Mouse (Mus musculus) limb, embryonic 14.5 days (tissue): Measurements from ENCODE around the gene Ubl3. TPM values are rescaled to one million over a fixed set of nuclear protein-coding genes. Genes with fewer than 3 reads are reported as not detected.

Experiments used
- ATAC-seq: fragments of 200-750 bp; cut with Nextera tagmentation; 2 replicates; pipeline ENCODE4 v1.8.0; 2017; ENCODE audit warnings: low read depth, moderate number of reproducible peaks, moderate TSS enrichment; ENCODE audit not compliant: low FRiP score
- DNase-seq: peaks from one replicate; pipeline ENCODE4 v3.0.0-alpha.2; 2015; ENCODE audit warnings: low spot score
- H3K27ac ChIP-seq: fragments of 300-500 bp; sonication (generic); replicated peaks from 2 replicates; pipeline ENCODE4 v1.5.1; 2014; ENCODE audit warnings: low read depth, mild to moderate bottlenecking, low read length, moderate library complexity, mixed read lengths
- H3K27me3 ChIP-seq: fragments of 300-500 bp; sonication (generic); 2 replicates; pipeline ENCODE4 v1.6.1; 2014; ENCODE audit warnings: low read length, mixed read lengths; ENCODE audit not compliant: control insufficient read depth, insufficient read depth
- H3K36me3 ChIP-seq: fragments of 300-500 bp; sonication (generic); 2 replicates; pipeline ENCODE4 v1.6.1; 2014; ENCODE audit warnings: mild to moderate bottlenecking, low read length, moderate library complexity, mixed read lengths; ENCODE audit not compliant: control insufficient read depth, insufficient read depth
- H3K4me1 ChIP-seq: fragments of 300-500 bp; sonication (generic); 2 replicates; pipeline ENCODE4 v1.6.1; 2014; ENCODE audit warnings: antibody characterized with exemption, low read length, mixed read lengths; ENCODE audit not compliant: control insufficient read depth, insufficient read depth
- H3K4me2 ChIP-seq: fragments of 300-500 bp; sonication (generic); replicated peaks from 2 replicates; pipeline ENCODE4 v1.6.1; 2014; ENCODE audit warnings: low read depth, mild to moderate bottlenecking, low read length, moderate library complexity; ENCODE audit not compliant: severe bottlenecking
- H3K4me3 ChIP-seq: fragments of 300-500 bp; sonication (generic); replicated peaks from 2 replicates; pipeline ENCODE4 v1.5.1; 2014; ENCODE audit warnings: low read length
- H3K9ac ChIP-seq: fragments of 300-500 bp; sonication (generic); 2 replicates; pipeline ENCODE4 v1.6.1; 2014; ENCODE audit warnings: mild to moderate bottlenecking, low read depth, low read length, moderate library complexity; ENCODE audit not compliant: severe bottlenecking
- H3K9me3 ChIP-seq: fragments of 300-500 bp; sonication (generic); 2 replicates; pipeline ENCODE4 v1.6.1; 2016; ENCODE audit warnings: low read length; ENCODE audit not compliant: control insufficient read depth
- POLR2A ChIP-seq: fragments of 200-500 bp; IDR thresholded peaks from 2 replicates; pipeline ENCODE4 v1.8.0; 2012; ENCODE audit warnings: inconsistent platforms, mild to moderate bottlenecking, moderate library complexity, borderline replicate concordance; ENCODE audit not compliant: insufficient read depth, insufficient read length; ENCODE audit errors: extremely low read depth
- WGBS: fragments of 180-500 bp; shearing (Covaris S2); extraction: QIAGEN DNeasy Blood & Tissue Kit; methylation state at CpG from one replicate; pipeline ENCODE4 v1.1.7; 2014; 5-methylcytosine and 5-hydroxymethylcytosine counted together
- polyA plus RNA-seq, 2 experiments: library from polyadenylated mRNA; depleted of rRNA in 1 of 2; stranded (reverse) in 1 of 2; unstranded in 1 of 2; fragments of >200 nt; fragmentation: Nextera tagmentation in 1 of 2; extraction: Ambion mirVana in 1 of 2; gene quantifications; 2 replicates each; pipeline versions ENCODE4 v1.2.1 to v1.2.3; 2012 to 2014

Gene Ubl3
- polyA plus RNA-seq, 2 experiments = 30.3 to 73.6 TPM

GRCm38 (mm10) chr5:148580388-148580985, 27.9 kb upstream of the Ubl3 start:
- no peak for TF ChIP-seq POLR2A
- WGBS = 92% methylated on average over 13 of the region's 13 CpGs
- Histone ChIP-seq H3K4me2 (no peak overlapping the region), H3K4me3 (no peak overlapping the region), H3K36me3 (no peaks in the 10 kb centered on the region), H3K27ac (no peak overlapping the region), H3K27me3 (no peaks in the 10 kb centered on the region), H3K9me3 (no peaks in the 10 kb centered on the region), H3K4me1 (0 out of 2 replicates have a peak, but pooled peaks cover 2% of the 10 kb centered on the region), H3K9ac (no peak overlapping the region)
- no peak for ATAC-seq
- DNase-seq = no peak

GRCm38 (mm10) chr5:148579156-148579555, 26.6 kb upstream of the Ubl3 start:
- no peak for ATAC-seq
- WGBS = 89% methylated on average over 2 of the region's 2 CpGs
- Histone ChIP-seq H3K36me3 (no peaks in the 10 kb centered on the region), H3K9ac (no peak overlapping the region), H3K4me2 (no peak overlapping the region), H3K27ac (no peak overlapping the region), H3K9me3 (no peaks in the 10 kb centered on the region), H3K27me3 (no peaks in the 10 kb centered on the region), H3K4me3 (no peak overlapping the region), H3K4me1 (0 out of 2 replicates have a peak, but pooled peaks cover 2% of the 10 kb centered on the region)
- TF ChIP-seq POLR2A = no peak
- DNase-seq = no peak

GRCm38 (mm10) chr5:148578353-148578752, 25.8 kb upstream of the Ubl3 start:
- Histone ChIP-seq H3K27me3 (no peaks in the 10 kb centered on the region), H3K27ac (no peak overlapping the region), H3K9ac (no peak overlapping the region), H3K36me3 (no peaks in the 10 kb centered on the region), H3K4me2 (no peak overlapping the region), H3K9me3 (no peaks in the 10 kb centered on the region), H3K4me3 (no peak overlapping the region), H3K4me1 (0 out of 2 replicates have a peak, but pooled peaks cover 2% of the 10 kb centered on the region)
- DNase-seq (no peak), ATAC-seq (no peak)
- 25% methylated on average over 8 of the region's 8 CpGs for WGBS
- no peak for TF ChIP-seq POLR2A

- ATAC-seq = no peak
- WGBS = 83% methylated on average over 9 of the region's 9 CpGs
- H3K36me3 ChIP-seq = no peaks in the 10 kb centered on the region
- no peak for DNase-seq
- TF ChIP-seq POLR2A = no peak
- no peak overlapping the region for H3K4me3 ChIP-seq
- no peak overlapping the region for H3K4me2 ChIP-seq
- 0 out of 2 replicates have a peak, but pooled peaks cover 2% of the 10 kb centered on the region for H3K4me1 ChIP-seq
- no peak overlapping the region for H3K27ac ChIP-seq
- H3K27me3 ChIP-seq = no peaks in the 10 kb centered on the region
- H3K9me3 ChIP-seq = no peaks in the 10 kb centered on the region
- no peak overlapping the region for H3K9ac ChIP-seq
These were observed 24.7 kb upstream of the Ubl3 start for GRCm38 (mm10) chr5:148577278-148577677.

- Histone ChIP-seq H3K9ac (no peak overlapping the region), H3K9me3 (no peaks in the 10 kb centered on the region), H3K4me1 (0 out of 2 replicates have a peak, but pooled peaks cover 2% of the 10 kb centered on the region), H3K36me3 (no peaks in the 10 kb centered on the region), H3K4me2 (no peak overlapping the region), H3K4me3 (no peak overlapping the region), H3K27ac (no peak overlapping the region), H3K27me3 (no peaks in the 10 kb centered on the region)
- ATAC-seq (no peak), DNase-seq (no peak)
- no peak for TF ChIP-seq POLR2A
- WGBS = 81% methylated on average over 5 of the region's 5 CpGs
These were observed 22.6 kb upstream of the Ubl3 start for GRCm38 (mm10) chr5:148575163-148575562.

- DNase-seq (no peak), ATAC-seq (no peak)
- H3K9me3 ChIP-seq = no peaks in the 10 kb centered on the region
- 80% methylated on average over 5 of the region's 5 CpGs for WGBS
- H3K4me3 ChIP-seq = no peak overlapping the region
- no peaks in the 10 kb centered on the region for H3K4me1 ChIP-seq
- no peaks in the 10 kb centered on the region for H3K36me3 ChIP-seq
- H3K27me3 ChIP-seq = no peaks in the 10 kb centered on the region
- TF ChIP-seq POLR2A = no peak
- H3K27ac ChIP-seq = no peak overlapping the region
- H3K9ac ChIP-seq = no peak overlapping the region
- H3K4me2 ChIP-seq = no peak overlapping the region
These were observed 20.1 kb upstream of the Ubl3 start for GRCm38 (mm10) chr5:148572676-148573075.
